Mouse (Mus musculus) cerebellum, adult 2 months (tissue): Measurements from ENCODE around the gene Rps15.

Source experiments
- CTCF ChIP-seq: fragments of 200-500 bp; IDR thresholded peaks from 2 replicates; pipeline ENCODE4 v1.5.1; 2011; ENCODE audit warnings: low read depth, mild to moderate bottlenecking, control low read depth, low read length, moderate library complexity, borderline replicate concordance; ENCODE audit not compliant: insufficient read depth
- POLR2A ChIP-seq: fragments of 200-500 bp; IDR thresholded peaks from 2 replicates; pipeline ENCODE4 v1.6.1; 2011; ENCODE audit warnings: low read length, control low read depth, borderline replicate concordance; ENCODE audit not compliant: insufficient read depth

DNA sequence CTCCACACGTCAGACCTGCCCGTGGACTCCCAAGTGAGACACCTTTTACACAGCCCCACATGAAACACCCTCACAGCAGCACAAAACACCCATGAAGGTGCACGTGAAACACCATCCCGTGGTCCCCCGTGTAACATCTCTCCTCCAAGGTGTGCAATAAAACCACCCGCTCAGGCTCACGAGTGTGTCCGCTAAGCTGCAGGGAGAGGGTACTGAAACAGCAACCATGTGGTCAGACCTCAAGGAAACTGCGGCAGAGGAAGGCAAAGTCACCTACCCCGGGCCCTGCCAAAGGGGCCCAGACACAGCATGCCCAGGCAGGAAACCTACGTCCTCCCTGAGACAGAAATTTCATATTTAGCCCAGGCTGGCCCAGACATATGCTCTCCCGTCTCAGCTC is 44.0 kb downstream of the Rps15 start:
- TF ChIP-seq CTCF (no peak), POLR2A (no peak)
